Mouse (Mus musculus) urinary bladder, postnatal 14 days (tissue): ENCODE measurements around the gene Satb2.
"Not testable (repeated sequence)": the region's sequence is repeated elsewhere in the genome, so short reads cannot be mapped to it uniquely, and the experiment has no call there.

Source experiments
- DNase-seq: peaks from one replicate; pipeline ENCODE4 v3.0.0; 2021; ENCODE audit warnings: low spot score

Satb2 gene

DNA sequence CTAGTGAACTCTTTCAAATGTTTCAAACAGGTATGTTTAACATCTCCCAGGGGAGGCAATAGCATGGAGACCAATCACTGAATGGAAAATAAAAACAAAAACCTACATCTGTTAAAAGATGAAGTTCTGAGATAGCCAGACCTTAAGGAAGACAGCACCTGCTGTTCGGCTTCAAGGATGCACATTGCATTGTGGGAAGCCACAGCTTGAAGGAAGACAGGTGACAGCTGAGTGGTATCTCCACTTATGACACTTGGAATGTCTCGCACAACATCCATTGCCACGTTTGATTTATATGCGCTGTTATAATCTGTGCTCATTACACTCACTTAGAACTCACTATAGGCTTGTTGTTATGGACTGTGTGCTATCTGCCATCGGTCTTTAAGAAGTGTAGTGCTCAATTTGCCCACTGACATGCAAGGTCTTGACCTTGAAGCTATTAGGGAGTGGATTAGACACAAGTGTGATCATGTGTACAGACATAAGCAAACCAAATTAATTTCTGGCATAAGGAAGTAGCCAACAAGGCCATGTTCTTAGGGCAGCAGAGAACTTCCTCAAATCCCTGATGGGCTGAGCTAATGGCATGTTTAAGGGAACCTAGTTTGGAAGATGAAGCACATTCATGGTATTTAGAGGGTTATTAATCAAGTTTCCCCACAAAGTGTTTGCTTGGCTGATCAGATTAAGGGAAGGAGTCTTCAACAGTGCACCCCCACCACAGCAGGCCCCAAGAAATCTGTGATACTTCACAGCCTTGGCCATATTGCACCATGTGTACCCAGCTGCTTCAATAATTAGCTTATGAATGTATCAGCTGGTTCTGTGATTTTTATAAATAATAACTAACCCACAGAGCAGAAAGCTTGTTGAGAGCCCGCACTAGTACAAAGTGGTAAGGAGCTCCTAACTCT is 144.2 kb downstream of the Satb2 start:
- no peak for DNase-seq

DNA sequence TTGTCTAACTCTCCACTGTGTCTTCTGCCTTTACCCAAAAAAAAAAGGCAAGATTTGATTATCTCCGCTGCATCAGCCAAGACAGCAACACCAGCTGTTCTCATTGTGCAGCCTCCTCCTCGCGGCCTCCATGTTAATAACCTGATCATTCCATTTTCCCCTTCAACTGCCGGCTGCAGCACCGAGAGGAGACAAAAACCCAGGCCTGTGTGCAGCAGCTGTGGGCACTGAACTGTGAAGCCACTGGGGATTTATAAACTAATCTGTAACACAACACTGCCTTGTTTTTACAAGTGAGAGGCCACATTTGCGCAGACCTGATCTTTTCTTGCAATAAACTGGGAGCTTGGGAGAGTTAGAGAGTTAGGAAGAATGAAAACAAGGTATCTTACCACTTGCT is 145.1 kb downstream of the Satb2 start:
- DNase-seq, result no peak

DNA sequence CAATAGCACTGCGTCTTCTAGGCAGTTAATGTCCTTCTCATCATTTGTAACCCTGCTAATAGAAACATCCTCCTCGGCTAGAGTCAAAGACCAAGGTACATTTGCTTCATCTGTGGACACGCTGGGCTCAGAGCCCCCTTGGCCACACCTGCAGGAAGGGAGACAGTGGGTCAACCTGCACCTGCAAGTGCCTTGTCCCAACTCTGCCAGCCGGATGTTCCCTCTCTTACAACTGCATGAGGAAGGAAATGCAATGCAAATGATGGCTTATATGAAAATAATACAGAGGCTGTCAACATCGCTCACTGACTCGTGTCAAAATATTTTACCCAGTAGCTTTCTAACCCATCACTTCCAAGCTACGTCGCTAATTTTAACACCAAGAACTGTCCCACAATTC is 145.7 kb downstream of the Satb2 start:
- no peak for DNase-seq

DNA sequence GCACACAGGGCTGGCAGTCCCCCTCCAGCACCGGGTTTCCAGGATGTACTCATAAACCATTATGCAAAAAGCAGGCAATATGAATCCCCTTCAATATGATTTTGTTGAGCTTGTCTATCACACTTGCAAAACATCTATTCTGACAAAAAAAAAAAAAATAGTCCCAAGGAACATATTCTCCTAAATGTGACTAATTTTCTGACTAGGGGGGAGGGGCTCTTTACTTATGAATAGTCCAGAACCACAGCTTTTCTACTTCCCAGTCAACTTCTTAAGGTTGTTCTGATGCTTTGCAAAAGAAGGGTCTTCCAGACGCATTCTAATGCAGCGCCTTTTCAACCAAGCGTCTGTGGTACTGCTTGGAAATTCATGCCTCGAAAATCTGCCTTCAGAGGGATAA is 155.7 kb downstream of the Satb2 start:
- no peak for DNase-seq

DNA sequence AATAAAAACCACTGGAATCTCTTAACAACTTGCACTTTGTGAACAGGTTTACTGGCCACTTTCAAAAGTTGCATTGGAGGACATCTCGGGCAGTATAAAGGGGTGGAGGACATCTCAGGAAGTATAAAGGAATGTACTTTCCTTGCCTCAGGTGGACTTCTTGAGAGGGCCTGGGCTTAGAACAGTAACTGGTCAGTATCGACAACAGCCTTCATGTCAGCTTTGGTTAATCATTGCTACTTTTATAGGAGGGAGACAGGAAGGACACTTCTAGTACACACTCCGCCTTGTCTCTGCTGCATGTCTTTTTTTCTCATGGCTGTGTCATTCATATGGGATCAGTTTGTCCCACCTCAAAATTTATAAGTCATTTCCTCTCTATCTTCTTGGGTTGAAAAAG is 156.4 kb downstream of the Satb2 start:
- DNase-seq, result no peak

DNA sequence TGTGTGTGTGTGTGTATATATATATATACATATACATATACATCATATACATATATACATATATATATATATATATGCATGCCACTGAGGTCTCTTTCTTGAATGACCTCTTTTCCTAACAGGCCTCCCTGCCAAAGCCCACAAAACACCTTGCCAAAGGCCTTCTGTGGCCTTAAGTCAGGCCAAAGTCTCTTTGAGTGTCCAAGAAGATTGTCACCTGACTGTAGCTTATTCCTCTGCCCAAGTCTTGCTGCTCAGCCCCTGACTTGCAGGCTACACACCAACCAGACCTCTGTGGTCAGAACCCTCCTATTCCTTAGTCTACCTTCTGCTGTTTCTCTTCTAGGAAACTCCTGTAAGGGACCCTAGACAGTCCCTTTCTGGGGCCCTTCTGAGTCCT is 164.9 kb downstream of the Satb2 start:
- DNase-seq, result no peak

DNA sequence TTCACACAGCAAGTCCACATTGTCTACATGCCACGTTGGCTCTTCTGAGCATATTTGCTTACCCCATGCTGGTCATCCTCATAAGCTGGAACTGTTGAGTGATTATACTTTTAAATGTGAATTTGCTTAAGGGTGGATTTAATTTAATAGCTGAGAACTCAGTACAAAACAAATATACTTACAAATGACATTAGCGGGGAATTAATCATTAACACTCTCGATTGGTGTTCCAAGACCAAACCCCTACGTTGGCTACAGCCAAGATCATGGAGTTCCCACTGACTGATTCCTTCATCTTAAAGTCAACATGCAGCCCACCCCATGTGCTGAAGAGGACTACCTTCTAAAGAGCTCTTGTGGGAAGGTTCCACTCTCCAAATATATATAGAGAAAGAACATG is 165.5 kb downstream of the Satb2 start:
- no peak for DNase-seq

DNA sequence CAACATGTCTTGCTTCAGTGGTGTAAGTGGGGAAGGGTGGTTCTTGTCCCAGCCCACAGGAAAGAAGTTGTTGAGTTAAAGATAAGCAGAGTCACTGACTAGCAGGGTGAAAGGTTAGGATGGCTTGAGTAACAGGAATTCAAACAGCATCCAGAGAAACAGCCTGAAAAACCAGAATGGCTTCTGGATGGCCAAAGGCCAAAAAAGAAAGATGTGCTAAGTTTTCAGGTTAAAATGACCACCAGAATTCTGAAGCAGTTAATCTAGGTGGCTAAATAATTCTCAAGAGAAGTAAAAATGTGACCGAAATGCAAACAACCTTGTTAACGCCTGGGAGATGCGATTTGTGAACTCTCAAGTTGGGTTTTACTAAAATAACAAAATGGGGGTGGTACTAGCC is 167.0 kb downstream of the Satb2 start:
- DNase-seq, result peak; percentile 5

DNA sequence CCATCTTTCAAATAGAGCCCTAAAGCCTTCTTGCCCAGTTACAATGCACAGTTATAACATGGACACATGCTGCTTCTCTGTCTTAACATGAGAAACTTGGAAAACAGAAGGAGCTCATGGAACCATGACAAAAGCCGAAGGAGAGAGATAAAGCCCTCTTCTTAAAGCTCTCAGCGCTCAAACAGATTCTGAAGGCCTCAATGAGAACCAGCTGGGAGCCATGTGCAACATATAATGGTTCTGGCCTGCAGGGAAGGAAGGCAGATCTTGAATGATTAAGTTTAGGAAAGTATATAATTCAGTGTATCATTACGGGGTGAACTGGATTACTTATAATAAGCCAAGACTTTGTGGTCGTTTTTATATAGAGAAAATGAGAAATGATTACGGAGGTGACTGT is 172.4 kb downstream of the Satb2 start:
- no peak for DNase-seq

DNA sequence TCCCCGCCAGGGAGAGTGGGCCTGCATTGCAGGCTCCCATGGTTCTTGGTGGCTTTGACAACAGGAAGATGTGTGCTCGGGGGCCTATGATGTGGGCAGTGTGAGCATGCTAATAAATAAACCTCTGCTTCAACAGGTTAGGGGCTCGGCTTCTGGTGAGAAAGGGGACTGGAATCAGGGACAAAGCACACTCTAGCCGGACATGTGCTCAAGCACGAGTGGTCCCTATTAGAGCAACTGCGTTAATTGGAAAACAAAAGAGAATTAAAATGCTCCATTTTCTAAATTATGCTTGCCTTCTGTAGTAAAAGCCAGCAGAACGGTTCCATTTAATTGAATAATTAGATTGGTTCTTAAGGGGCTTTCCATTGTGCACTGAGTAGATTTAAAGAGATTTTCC is 177.8 kb downstream of the Satb2 start:
- no peak for DNase-seq

DNA sequence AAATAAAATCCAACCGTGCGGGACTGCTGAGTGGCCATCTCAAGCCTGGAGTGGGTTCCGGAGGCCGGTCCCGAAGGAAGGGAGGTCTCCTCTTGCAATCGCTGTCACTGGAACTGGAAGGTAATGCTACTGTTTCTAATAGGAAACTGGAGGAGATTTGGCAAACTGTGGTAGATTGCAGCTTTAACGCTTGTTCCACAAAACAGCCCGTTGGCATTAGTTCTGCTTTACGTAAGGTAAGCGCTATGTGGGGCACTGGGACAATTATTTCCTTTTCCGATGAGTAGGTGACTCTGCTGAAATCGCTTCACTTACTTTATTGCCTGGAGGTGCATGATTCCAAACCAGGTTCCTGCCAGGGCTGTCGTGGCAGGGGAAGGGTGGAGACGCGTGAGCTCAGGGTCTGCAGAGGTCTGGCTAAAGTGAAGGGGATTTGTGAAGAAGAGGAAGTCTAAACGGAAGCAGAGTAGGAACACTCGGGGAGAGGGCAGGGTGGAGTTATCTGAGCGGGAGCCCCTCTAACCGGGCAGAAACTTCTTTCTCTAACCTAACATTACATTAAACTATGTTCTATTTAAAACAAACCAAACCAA is 183.3 kb downstream of the Satb2 start:
- DNase-seq, result no peak

DNA sequence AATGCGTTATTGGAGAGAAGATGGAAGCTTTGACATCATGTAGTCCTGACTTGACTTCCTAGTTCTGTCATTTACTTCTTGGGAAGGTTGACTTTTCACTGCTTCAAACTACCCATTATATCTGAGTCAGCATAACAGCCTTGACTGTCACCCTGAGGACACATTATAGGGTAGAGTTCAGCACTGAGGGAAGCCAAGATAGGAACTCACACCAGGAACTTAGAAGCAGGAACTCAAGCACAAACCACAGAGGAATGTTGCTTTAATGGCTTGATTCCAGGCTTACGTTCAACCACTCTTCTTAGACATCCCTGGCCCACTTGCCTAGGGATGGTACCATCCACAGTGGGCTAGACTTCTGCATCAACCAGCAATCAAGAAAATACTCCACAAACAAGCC is 188.8 kb downstream of the Satb2 start:
- no peak for DNase-seq

DNA sequence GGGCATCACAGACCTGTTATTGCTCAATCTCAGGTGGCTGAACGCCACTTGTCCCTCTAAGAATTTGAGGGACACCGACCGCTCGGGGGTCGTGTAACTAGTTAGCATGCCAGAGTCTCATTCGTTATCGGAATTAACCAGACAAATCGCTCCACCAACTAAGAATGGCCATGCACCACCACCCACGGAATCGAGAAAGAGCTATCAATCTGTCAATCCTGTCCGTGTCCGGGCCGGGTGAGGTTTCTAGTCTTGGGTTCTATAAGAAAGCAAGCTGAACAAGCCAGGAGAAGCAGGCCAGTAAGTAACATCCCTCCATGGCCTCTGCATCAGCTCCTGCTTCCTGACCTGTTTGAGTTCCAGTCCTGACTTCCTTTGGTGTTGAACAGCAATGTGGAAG is 196.3 kb downstream of the Satb2 start:
- not testable (repeated sequence) for DNase-seq

DNA sequence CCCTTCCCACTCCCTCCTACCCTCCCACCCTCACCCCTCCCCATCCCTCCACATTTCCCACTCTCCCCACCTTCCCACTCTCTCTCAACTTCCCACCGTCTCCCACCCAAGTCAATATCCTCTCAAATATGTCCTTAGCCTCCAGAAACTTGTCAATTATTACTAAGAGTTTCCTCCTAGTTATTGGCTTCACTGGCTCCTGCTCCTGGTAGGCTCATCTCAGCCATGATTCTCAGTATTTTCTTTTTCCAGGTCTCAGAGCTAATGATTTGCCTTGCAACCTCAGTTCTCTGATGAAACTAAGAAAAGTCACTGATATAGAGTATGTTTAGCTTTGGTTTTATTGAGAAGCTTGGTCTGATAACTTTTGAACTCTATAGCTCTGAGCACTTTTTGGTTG is 214.2 kb downstream of the Satb2 start:
- no peak for DNase-seq

DNA sequence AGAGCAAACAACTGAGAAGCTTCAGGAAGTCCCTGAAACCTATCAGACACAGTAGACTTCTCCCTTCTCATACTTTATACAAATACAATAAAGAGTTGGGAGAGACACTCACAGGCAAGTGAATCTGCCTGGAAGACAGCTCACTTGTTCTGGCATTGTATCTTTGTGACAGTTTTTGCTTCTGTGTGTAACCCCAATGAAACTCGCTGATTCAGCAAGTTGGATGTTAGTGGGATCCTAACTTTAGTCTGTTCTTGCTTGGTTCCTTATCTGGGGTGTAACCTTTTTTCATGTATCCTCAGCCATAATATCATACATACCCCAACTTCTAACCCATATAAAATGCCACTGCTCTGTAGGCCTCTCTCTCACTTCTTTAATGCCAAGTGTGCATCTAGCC is 216.9 kb downstream of the Satb2 start:
- no peak for DNase-seq

DNA sequence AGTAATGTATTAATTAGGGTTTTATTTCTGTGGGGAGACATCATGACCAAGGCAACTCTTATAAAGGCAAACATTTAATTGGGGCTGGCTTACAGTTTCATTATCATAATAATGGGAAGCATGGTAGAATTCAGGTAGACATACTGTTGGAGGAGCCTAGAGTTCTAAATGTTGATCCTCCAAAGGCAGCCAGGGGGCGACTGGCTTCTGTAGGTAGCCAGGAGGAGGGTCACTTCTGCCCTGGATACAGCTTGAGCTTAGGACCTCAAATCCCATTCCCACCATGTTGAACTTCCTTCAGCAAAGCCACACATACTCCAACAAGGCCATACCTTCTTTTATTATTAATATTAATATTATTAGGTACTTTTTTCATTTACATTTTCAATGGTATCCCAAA is 225.2 kb downstream of the Satb2 start:
- DNase-seq, result no peak

DNA sequence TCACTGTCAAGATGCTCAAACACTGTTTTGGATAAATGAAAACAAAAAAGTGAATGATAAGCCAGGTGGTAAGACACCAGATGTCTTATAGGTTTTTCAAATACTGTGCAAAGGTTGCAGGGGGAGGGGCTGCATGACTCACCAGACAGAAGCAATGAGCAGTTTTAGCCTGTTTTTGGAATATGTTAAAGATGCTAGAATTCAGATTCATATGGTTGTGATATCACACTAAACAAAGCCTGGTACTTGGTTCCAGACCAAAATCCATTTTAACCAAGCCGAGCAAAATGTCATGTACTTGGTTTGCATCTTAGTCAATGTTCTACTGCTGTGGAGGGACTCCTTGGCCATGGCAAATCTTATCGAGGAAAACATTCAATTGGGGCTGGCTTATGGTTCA is 227.8 kb downstream of the Satb2 start:
- no peak for DNase-seq

DNA sequence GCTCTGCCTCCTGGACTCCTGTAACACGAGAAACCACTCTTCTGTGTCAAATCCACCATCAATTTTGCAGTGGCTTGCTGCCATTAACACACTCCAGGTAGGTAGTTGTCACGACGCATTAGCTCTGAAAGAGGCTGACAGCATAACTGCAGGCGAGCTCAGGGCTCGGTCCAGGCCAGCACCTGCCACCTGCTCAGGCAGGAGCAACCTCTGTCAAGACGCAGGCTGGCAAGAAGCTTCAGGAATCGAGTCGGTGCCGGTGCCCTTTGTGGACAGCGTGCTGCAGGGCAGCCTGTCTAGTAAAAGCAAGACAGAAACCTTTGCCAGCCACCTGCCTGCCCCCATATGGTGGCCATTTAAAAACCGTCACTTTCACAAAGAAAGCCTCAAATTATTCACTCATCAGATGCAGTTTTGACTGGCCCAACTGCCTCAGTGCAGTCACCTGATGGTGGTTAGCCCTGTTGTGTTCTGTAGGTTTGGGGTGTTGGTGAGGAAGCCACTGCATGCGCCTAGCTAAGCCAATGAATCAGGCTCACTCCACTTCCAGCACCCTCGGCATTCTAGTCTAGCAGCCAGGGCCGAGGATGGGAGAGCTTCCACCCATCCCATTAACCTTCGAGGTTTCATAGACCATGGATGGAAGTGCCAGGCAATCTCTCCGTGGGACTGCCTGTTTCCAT is 228.7 kb downstream of the Satb2 start:
- no peak for DNase-seq

DNA sequence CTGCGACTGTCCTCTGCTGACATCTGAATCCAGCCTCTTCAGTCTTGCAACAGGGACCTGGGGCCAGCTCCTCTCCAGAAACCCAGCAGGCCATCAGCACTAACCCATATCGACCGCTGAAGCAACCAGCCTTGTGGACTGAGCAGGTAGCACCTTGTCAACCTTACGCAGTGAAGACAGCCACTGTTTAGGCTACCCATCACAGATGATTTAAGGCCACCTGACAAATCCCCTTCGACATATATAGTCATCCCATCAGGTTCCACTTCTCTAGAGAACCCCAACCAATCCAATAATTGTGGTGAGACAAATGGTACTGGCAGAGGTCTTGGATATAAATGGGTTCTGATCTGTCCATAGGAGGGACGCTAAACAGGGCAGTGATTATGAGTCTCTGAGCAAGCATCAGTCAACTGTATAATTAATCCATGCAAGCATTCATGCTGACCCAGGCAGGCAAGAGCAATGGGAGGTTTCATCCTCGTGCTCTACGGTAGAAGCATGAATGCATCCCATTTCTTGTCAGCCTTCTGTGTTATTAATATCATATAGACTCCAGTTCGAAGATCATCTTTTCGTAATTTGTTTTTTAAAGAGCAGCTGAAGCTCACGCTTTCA is 229.5 kb downstream of the Satb2 start:
- DNase-seq, result no peak
